10 mouse cellular contexts compared by ENCODE assay signal in the genomic region with DNA sequence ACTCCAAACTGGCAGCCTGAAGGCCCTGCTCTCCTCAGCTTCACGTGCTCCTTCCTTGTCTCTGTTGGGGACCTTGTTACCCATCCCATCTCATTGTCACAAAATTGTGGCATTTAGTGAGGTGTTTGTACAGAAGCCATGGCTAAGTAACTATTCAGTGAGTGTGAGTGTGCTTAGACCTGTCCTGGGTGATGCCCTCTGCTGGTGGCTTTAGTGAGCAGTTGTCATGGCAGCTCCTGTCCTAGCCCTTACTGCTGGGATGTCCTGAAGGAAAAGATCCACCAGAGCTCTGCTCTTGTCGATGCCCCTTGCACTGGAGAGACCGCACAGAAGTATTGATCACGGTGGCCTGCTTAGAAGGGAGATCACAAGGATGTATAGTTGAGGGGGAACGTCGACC. TPM values are rescaled to one million over a fixed set of nuclear protein-coding genes. Genes with fewer than 3 reads are reported as not detected.
DNase-seq lines count a peak whose midpoint lies in the region; ATAC-seq and TF ChIP-seq lines count a peak whose summit lies in the region.
"Had no signal": no experiment of that assay in that cellular context is flagged by ENCODE, and none has a peak within 500 bp of the region (broad histone marks: within the 10 kb centered on the region; RNA-seq: fewer than 3 reads in every experiment).

No protein-coding gene starts in this region.

- no peaks in the 10 kb centered on the region for H3K4me1 ChIP-seq in intestine, postnatal 0 days (replicated peaks; ENCODE audit: control insufficient read depth, insufficient read depth, low read length)
- H3K4me1 ChIP-seq in intestine, embryonic 15.5 days (replicated peaks), result no peaks in the 10 kb centered on the region
- H3K4me1 ChIP-seq in E14TG2a.4 (replicated peaks; ENCODE audit: low read depth, low read length), result peaks cover 17% of the 10 kb centered on the region
- no peaks in the 10 kb centered on the region for H3K4me1 ChIP-seq in forebrain, embryonic 12.5 days
- peaks cover 4% of the 10 kb centered on the region; the same call in 1 of the 2 replicates for H3K4me1 ChIP-seq in hindbrain, embryonic 13.5 days (replicated peaks)
- H3K4me1 ChIP-seq: limb, embryonic 13.5 days had no signal

- peak; percentile 53 for DNase-seq in 3T3-L1 (ENCODE audit: low read depth, low spot score)
- DNase-seq in induced T-regulatory cell, adult 2 months (ENCODE audit: low read depth), result peak; percentile 64
- no peak for DNase-seq in cerebellum, adult 18-20 months

- no peaks in the 10 kb centered on the region for H3K9me3 ChIP-seq in intestine, postnatal 0 days (ENCODE audit: control insufficient read depth)
- no peaks in the 10 kb centered on the region for H3K9me3 ChIP-seq in intestine, embryonic 15.5 days
- no peaks in the 10 kb centered on the region for H3K9me3 ChIP-seq in E14TG2a.4 (ENCODE audit: low read length)
- H3K9me3 ChIP-seq in forebrain, embryonic 12.5 days, result no peaks in the 10 kb centered on the region
- no peaks in the 10 kb centered on the region for H3K9me3 ChIP-seq in hindbrain, embryonic 13.5 days
- H3K9me3 ChIP-seq: limb, embryonic 13.5 days had no signal

- H3K27me3 ChIP-seq in intestine, postnatal 0 days (replicated peaks; ENCODE audit: control insufficient read depth, insufficient read depth, low read length), result no peaks in the 10 kb centered on the region
- H3K27me3 ChIP-seq in intestine, embryonic 15.5 days (replicated peaks), result no peaks in the 10 kb centered on the region
- no peaks in the 10 kb centered on the region for H3K27me3 ChIP-seq in E14TG2a.4 (ENCODE audit: insufficient read depth, low read length)
- H3K27me3 ChIP-seq in forebrain, embryonic 12.5 days, result no peaks in the 10 kb centered on the region
- H3K27me3 ChIP-seq in hindbrain, embryonic 13.5 days, result no peaks in the 10 kb centered on the region
- H3K27me3 ChIP-seq: limb, embryonic 13.5 days had no signal

- peaks cover 79% of the 10 kb centered on the region for H3K36me3 ChIP-seq in intestine, postnatal 0 days (ENCODE audit: control insufficient read depth, insufficient read depth)
- peaks cover 45% of the 10 kb centered on the region for H3K36me3 ChIP-seq in intestine, embryonic 15.5 days
- peaks cover 83% of the 10 kb centered on the region for H3K36me3 ChIP-seq in E14TG2a.4 (ENCODE audit: insufficient read depth, low read length)
- peaks cover 74% of the 10 kb centered on the region for H3K36me3 ChIP-seq in forebrain, embryonic 12.5 days (replicated peaks)
- peaks cover 82% of the 10 kb centered on the region for H3K36me3 ChIP-seq in hindbrain, embryonic 13.5 days

- WGBS in intestine, postnatal 0 days, result 89% methylated on average over 6 of the region's 6 CpGs
- WGBS in intestine, embryonic 15.5 days, result 91% methylated on average over 6 of the region's 6 CpGs
- WGBS in forebrain, embryonic 12.5 days, result 85% methylated on average over 6 of the region's 6 CpGs
- 94% methylated on average over 6 of the region's 6 CpGs for WGBS in hindbrain, embryonic 13.5 days

- TF ChIP-seq CTCF in intestine, postnatal 0 days (IDR thresholded peaks at IDR 0.05; ENCODE audit: low read depth), result peak; percentile 71
- peak; percentile 30 for TF ChIP-seq CTCF in E14TG2a.4 (conservative IDR thresholded peaks at IDR 0.05; ENCODE audit: low read length)

- ATAC-seq in intestine, postnatal 0 days, result no peak
- no peak for ATAC-seq in intestine, embryonic 15.5 days
- ATAC-seq in forebrain, embryonic 12.5 days (ENCODE audit: low FRiP score), result no peak
- no peak for ATAC-seq in hindbrain, embryonic 13.5 days (ENCODE audit: low FRiP score)

- H3K4me3 ChIP-seq in intestine, postnatal 0 days (ENCODE audit: low read depth, low read length), result no peak overlapping the region
- no peak overlapping the region for H3K4me3 ChIP-seq in intestine, embryonic 15.5 days (replicated peaks)
- no peak overlapping the region for H3K4me3 ChIP-seq in E14TG2a.4 (replicated peaks; ENCODE audit: low read length)
- H3K4me3 ChIP-seq in forebrain, embryonic 12.5 days (replicated peaks), result no peak overlapping the region
- H3K4me3 ChIP-seq in hindbrain, embryonic 13.5 days, result no peak overlapping the region
- H3K4me3 ChIP-seq: limb, embryonic 13.5 days had no signal

- H3K27ac ChIP-seq in intestine, postnatal 0 days (ENCODE audit: low read depth, low read length), result no peak overlapping the region
- H3K27ac ChIP-seq in intestine, embryonic 15.5 days, result no peak overlapping the region
- H3K27ac ChIP-seq in forebrain, embryonic 12.5 days, result no peak overlapping the region
- no peak overlapping the region for H3K27ac ChIP-seq in hindbrain, embryonic 13.5 days
- H3K27ac ChIP-seq: limb, embryonic 13.5 days had no signal

- H3K9ac ChIP-seq in intestine, postnatal 0 days (ENCODE audit: low read depth, low read length), result no peak overlapping the region
- H3K9ac ChIP-seq in intestine, embryonic 15.5 days, result no peak overlapping the region
- no peak overlapping the region for H3K9ac ChIP-seq in forebrain, embryonic 12.5 days
- H3K9ac ChIP-seq in hindbrain, embryonic 13.5 days, result no peak overlapping the region
- H3K9ac ChIP-seq: limb, embryonic 13.5 days had no signal

- no peak overlapping the region for H3K4me2 ChIP-seq in intestine, postnatal 0 days (replicated peaks; ENCODE audit: low read depth)
- H3K4me2 ChIP-seq in intestine, embryonic 15.5 days (replicated peaks), result no peak overlapping the region
- H3K4me2 ChIP-seq in forebrain, embryonic 12.5 days, result no peak overlapping the region
- no peak overlapping the region for H3K4me2 ChIP-seq in hindbrain, embryonic 13.5 days
- H3K4me2 ChIP-seq: limb, embryonic 13.5 days had no signal

RNA-seq across cellular contexts. Expression of a gene that starts 7.0 kb away (rescaled TPM):
- polyA plus RNA-seq in intestine, postnatal 0 days (2015; fragmentation: Nextera tagmentation; extraction: Ambion mirVana), result 75.3 and 82.5 TPM in 2 replicates
- polyA plus RNA-seq in intestine, embryonic 15.5 days (2015; fragmentation: Nextera tagmentation; extraction: Ambion mirVana), result 69.8 and 70.1 TPM in 2 replicates
- polyA plus RNA-seq in forebrain, embryonic 12.5 days (2016; fragmentation: Nextera tagmentation; extraction: Ambion mirVana), result 86.9 and 93.5 TPM in 2 replicates
- polyA plus RNA-seq in hindbrain, embryonic 13.5 days (2015; fragmentation: Nextera tagmentation; extraction: Ambion mirVana), result 99.8 and 102 TPM in 2 replicates

RNA-seq across cellular contexts. Expression of a gene that starts 11.1 kb away (rescaled TPM):
- polyA plus RNA-seq in intestine, postnatal 0 days (2015; fragmentation: Nextera tagmentation; extraction: Ambion mirVana), result 0.17 and 0.51 TPM in 2 replicates
- polyA plus RNA-seq in intestine, embryonic 15.5 days (2015; fragmentation: Nextera tagmentation; extraction: Ambion mirVana), result 0.95 and 1.1 TPM in 2 replicates
- 2.1 and 2.2 TPM in 2 replicates for polyA plus RNA-seq in forebrain, embryonic 12.5 days (2016; fragmentation: Nextera tagmentation; extraction: Ambion mirVana)
- 1.6 and 1.9 TPM in 2 replicates for polyA plus RNA-seq in hindbrain, embryonic 13.5 days (2015; fragmentation: Nextera tagmentation; extraction: Ambion mirVana)
- polyA plus RNA-seq: gonadal fat pad, adult 2 months had no signal

RNA-seq across cellular contexts. Expression of a gene that starts 25.0 kb away (rescaled TPM):
- not detected in 2 replicates for polyA plus RNA-seq in intestine, postnatal 0 days (2015; fragmentation: Nextera tagmentation; extraction: Ambion mirVana)
- polyA plus RNA-seq in intestine, embryonic 15.5 days (2015; fragmentation: Nextera tagmentation; extraction: Ambion mirVana), result not detected in 2 replicates
- 0.38 and 0.81 TPM in 2 replicates for polyA plus RNA-seq in forebrain, embryonic 12.5 days (2016; fragmentation: Nextera tagmentation; extraction: Ambion mirVana)
- polyA plus RNA-seq in hindbrain, embryonic 13.5 days (2015; fragmentation: Nextera tagmentation; extraction: Ambion mirVana), result 0.40 TPM in 1 of 2 replicates, not detected in the other

RNA-seq across cellular contexts. Expression of a gene that starts 53.7 kb away (rescaled TPM):
- polyA plus RNA-seq in intestine, postnatal 0 days (2015; fragmentation: Nextera tagmentation; extraction: Ambion mirVana), result 0.29 and 0.33 TPM in 2 replicates
- polyA plus RNA-seq in intestine, embryonic 15.5 days (2015; fragmentation: Nextera tagmentation; extraction: Ambion mirVana), result 0.18 and 0.29 TPM in 2 replicates
- 0.17 and 0.18 TPM in 2 replicates for polyA plus RNA-seq in forebrain, embryonic 12.5 days (2016; fragmentation: Nextera tagmentation; extraction: Ambion mirVana)
- 0.13 and 0.19 TPM in 2 replicates for polyA plus RNA-seq in hindbrain, embryonic 13.5 days (2015; fragmentation: Nextera tagmentation; extraction: Ambion mirVana)

Comparison
In these comparisons a context has a peak if more than half of its experiments do, and no peak if none do; other contexts are left out.
1. DNase-seq: peak in 3T3-L1 (single experiment) and induced T-regulatory cell, adult 2 months (single experiment); none in cerebellum, adult 18-20 months (0 of 2).